Mouse (Mus musculus) brown adipose tissue, adult 24 weeks (tissue): ENCODE results near the gene Gm17409. TPM values are rescaled to one million over a fixed set of nuclear protein-coding genes. Genes with fewer than 3 reads are reported as not detected.

Experiments used
- H3K27ac ChIP-seq: fragments of 200-500 bp; replicated peaks from 2 replicates; pipeline ENCODE4 v1.5.1; 2012; ENCODE audit warnings: low read depth, mild to moderate bottlenecking, low read length
- H3K4me1 ChIP-seq: fragments of 200-500 bp; 2 replicates; pipeline ENCODE4 v1.6.1; 2012; ENCODE audit warnings: low read length, mixed read lengths; ENCODE audit not compliant: control insufficient read depth, insufficient read depth, insufficient read length
- H3K4me3 ChIP-seq: fragments of 200-500 bp; 2 replicates; pipeline ENCODE4 v1.5.1; 2012; ENCODE audit warnings: low read depth, mild to moderate bottlenecking, low read length, moderate library complexity; ENCODE audit not compliant: insufficient read depth
- polyA plus RNA-seq: library from polyadenylated mRNA; stranded (reverse); fragments of >200 nt; gene quantifications from 2 replicates; pipeline ENCODE4 v1.2.4, GENCODE M21; 2012; ENCODE audit not compliant: missing spikeins, insufficient read depth, insufficient read length

The Gm17409 gene
- polyA plus RNA-seq, result not detected in 2 replicates

DNA sequence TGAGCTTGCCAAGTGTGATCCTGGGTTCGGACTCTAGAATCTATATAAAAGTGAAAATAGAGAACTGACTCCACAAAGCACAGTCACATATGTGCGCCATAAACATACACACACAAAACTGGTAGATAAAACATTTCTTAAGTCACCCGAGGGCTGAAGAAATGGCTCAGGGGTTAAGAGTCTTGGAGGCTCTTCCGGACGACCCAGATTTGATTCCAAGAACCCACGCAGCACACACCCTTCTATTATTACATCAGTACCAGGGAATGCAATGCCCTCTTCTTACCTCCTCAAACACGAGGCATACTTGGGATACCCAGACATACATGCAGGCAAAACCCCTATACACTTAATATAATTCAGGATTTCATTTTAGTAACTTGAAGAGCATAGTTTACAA lies at the start of gene Gm17409:
Gene Gm17409 (plus strand): TSS at position 301 of the 400 bp plus-strand sequence.
- H3K4me1 ChIP-seq, result peaks cover 2% of the 10 kb centered on the region; the same call in 1 of the 2 replicates
- H3K4me3 ChIP-seq, result no peak within 1 kb of the TSS
- H3K27ac ChIP-seq, result no peak within 1 kb of the TSS

DNA sequence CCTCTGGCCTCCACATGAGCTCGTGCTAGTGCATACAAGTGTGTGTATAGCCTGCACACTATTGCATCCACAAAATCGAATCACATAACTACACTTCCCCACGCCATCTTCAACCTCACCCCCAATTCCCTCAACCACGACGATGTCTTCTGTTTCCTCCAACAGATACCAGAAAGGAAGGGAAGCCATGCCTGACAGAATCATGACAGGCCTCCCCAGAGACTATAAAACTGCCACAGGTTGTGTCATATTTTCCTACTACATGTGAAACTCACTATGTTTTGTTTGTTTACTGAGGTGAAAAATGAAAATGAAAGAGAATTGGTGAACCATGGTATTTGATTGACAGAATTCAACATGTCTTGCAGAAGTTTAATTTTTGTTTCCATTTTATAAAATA lies 46.6 kb upstream of the Gm17409 start:
- H3K4me3 ChIP-seq, result no peak overlapping the region
- H3K27ac ChIP-seq, result no peak overlapping the region
- H3K4me1 ChIP-seq, result peaks cover 3% of the 10 kb centered on the region; the same call in 1 of the 2 replicates

GRCm38 (mm10) chr2:58425436-58426004 lies 44.4 kb upstream of the Gm17409 start:
- H3K27ac ChIP-seq, result no peak overlapping the region
- no peak overlapping the region for H3K4me3 ChIP-seq
- no peaks in the 10 kb centered on the region for H3K4me1 ChIP-seq

GRCm38 (mm10) chr2:58432211-58432610 lies 37.7 kb upstream of the Gm17409 start:
- H3K4me3 ChIP-seq, result no peak overlapping the region
- H3K4me1 ChIP-seq, result no peaks in the 10 kb centered on the region; the same call in 1 of the 2 replicates
- no peak overlapping the region for H3K27ac ChIP-seq

DNA sequence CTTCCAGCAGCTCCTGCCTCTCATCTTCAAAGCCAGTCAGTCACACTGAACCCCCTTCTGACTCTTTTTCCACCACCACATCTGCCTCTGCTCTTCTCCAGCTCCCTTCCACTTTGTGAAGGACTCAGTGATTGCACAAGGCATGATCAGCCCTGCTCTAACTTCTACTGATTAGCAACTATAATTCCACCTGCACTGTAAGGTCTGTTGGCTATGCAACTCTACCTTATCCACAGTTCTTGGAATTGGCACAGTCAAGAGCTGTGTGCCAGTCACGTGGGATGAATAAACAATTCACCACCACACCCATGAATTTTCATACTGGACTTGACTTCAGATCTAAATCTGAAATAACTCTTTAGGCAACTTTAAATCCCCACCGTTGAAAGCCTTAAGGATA lies 36.6 kb upstream of the Gm17409 start:
- H3K27ac ChIP-seq, result no peak overlapping the region
- H3K4me1 ChIP-seq, result no peaks in the 10 kb centered on the region; the same call in 1 of the 2 replicates

DNA sequence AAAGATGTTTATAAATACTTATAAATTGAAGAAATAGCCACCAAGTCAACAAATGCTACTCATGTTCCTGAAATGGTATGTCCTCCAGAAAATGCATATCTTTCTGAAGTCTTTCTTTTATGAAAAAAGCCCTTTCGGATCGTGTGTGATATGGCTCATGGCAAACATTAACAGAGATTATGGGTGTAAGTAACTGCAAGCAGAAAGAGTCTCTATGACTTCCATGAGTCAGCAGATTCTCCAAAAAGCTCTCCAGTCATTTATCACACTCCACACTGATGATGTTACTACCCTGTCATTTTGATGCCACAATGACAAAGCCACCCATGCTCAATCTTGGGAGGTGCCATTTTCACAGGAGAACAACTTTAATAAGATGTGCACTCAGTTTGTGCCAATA lies 35.5 kb upstream of the Gm17409 start:
- H3K4me3 ChIP-seq, result no peak overlapping the region

More for the DNA sequence above, 36.6 kb upstream of the Gm17409 start:
- H3K4me3 ChIP-seq, result no peak overlapping the region

GRCm38 (mm10) chr2:58435507-58435906 lies 34.4 kb upstream of the Gm17409 start:
- Histone ChIP-seq H3K4me1 (no peaks in the 10 kb centered on the region; the same call in 1 of the 2 replicates), H3K27ac (no peak overlapping the region), H3K4me3 (no peak overlapping the region)

More for the DNA sequence above, 35.5 kb upstream of the Gm17409 start:
- no peak overlapping the region; the same call in 1 of the 2 replicates for H3K27ac ChIP-seq
- no peaks in the 10 kb centered on the region; the same call in 1 of the 2 replicates for H3K4me1 ChIP-seq

DNA sequence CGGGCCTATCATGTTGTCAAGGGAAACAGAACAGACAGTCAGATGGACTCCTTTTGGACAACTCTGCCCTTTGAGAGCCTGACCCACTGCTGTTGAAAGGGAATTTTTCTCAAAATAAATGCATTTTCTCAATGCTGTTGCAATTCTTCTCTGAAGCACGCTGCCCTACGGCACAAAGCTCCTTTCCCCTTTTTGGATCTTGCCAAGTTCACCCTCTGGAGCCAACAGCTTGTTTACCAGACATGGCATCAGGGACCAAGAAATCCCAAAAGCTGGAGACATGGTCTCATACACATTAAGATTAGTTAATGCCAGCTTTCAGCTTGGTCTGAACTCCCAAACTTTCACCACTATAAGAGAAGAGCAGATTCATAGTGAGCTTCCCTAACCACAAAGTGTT lies 33.0 kb upstream of the Gm17409 start:
- Histone ChIP-seq H3K4me3 (no peak overlapping the region), H3K4me1 (no peaks in the 10 kb centered on the region; the same call in 1 of the 2 replicates), H3K27ac (peak overlapping the region; percentile 61)

- H3K4me1 ChIP-seq, result no peaks in the 10 kb centered on the region
- H3K27ac ChIP-seq, result no peak overlapping the region
- no peak overlapping the region for H3K4me3 ChIP-seq
These were observed 26.8 kb upstream of the Gm17409 start for GRCm38 (mm10) chr2:58443163-58443562.

GRCm38 (mm10) chr2:58447001-58447400 lies 22.9 kb upstream of the Gm17409 start:
- Histone ChIP-seq H3K27ac (no peak overlapping the region), H3K4me3 (no peak overlapping the region), H3K4me1 (no peaks in the 10 kb centered on the region)

DNA sequence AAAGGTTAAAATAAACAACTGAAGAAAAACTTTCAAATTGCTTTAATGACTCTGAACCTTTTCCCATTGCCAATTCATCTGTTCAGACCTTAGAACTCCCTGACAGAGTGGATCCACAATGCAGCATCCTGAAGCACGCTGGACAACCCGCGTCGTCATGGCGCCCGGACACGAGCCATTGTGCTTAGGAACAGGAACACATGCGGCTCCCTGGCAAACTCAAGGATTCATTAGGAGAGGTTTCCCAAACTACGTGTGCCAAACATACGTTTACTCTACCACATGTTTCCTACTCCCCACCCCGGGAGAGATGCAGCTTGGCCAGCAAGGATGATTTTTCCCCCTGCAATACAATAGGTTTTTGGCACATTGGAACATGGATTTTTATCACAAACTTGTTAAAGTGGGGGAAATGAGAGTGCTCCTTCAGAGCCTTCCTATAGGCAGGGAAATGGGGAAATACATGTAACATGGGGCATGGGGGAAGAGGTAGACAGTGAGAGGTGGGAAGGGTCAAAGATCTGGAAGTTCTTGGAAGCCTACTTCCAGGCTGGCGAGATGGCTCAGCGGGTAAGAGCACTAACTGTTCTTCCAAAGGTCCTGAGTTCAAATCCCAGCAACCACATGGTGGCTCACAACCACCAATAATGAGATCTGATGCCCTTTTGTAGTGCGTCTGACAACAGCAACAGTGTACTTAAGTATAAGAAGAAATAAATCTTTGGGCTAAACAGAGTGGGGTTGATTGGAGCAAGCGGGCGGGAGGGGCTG lies 15.6 kb upstream of the Gm17409 start:
- H3K27ac ChIP-seq, result no peak overlapping the region
- no peak overlapping the region for H3K4me3 ChIP-seq
- no peaks in the 10 kb centered on the region for H3K4me1 ChIP-seq

- Histone ChIP-seq H3K4me3 (no peak overlapping the region), H3K4me1 (no peaks in the 10 kb centered on the region), H3K27ac (peak overlapping the region; percentile 57)
These were observed 13.0 kb upstream of the Gm17409 start for GRCm38 (mm10) chr2:58456843-58457487.

- no peak overlapping the region; the same call in 1 of the 2 replicates for H3K27ac ChIP-seq
- H3K4me3 ChIP-seq, result no peak overlapping the region
- H3K4me1 ChIP-seq, result no peaks in the 10 kb centered on the region
These were observed 12.4 kb upstream of the Gm17409 start for GRCm38 (mm10) chr2:58457488-58457865.

DNA sequence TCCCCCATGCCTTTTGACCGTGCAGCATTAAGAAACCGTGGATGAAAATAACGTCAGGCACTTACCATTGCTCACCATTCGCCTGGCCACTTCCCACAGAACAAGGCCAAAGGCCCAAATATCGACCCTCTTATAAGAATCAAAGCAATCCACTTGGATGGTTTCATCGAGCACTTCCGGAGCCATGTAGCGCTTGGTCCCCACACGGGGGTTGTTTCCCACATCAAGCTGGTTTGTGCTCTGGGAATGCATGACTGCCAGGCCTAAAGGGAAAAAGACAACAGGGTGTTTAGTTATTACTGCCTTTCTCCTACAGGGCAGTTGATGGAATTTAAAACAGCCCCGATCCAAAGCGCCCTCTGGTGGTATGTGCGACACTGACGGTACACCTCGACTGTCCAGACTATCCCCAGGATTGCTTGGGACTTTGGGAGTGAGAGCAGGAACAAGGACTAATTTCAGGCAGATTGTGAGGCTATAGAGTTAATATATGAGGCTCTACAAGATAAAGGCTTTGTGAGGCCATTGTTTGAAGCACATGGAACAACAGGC lies 11.0 kb upstream of the Gm17409 start:
- H3K27ac ChIP-seq, result no peak overlapping the region

GRCm38 (mm10) chr2:58470290-58470689 lies 374 bp downstream of the Gm17409 start:
- Histone ChIP-seq H3K4me3 (no peak overlapping the region), H3K4me1 (peaks cover 2% of the 10 kb centered on the region; the same call in 1 of the 2 replicates), H3K27ac (no peak overlapping the region)

More for the DNA sequence above, 11.0 kb upstream of the Gm17409 start:
- no peaks in the 10 kb centered on the region for H3K4me1 ChIP-seq
- H3K4me3 ChIP-seq, result no peak overlapping the region
